Mouse (Mus musculus): Measurements from ENCODE around the gene Pax8. TPM values are rescaled to one million over a fixed set of nuclear protein-coding genes. Genes with fewer than 3 reads are reported as not detected.

Gene Pax8
- polyA plus RNA-seq, 1 experiment from 2014 or later, result 0.56 TPM

DNA sequence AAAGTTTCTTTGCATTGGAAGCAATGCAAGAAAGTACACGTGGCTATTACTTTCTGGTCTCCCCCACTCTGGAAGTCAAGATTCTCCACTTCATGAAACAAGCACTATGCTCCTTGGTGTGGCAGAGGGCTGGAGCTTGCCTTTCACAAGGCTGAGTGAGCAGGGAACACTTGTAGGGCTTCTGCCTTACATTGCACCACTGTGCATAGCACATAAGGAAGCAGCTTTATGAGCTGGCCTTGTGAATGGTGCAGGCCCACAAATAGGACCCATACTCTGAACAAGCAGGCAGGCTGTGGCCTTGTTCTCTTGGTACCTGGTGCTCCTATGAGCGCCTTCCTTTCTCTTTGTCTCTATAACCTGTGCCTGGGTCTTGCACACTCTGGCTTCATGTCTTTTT is 82.1 kb downstream of the Pax8 start:
- 87% methylated on average over 2 of the region's 2 CpGs for WGBS
- DNase-seq (ENCODE audit: extremely low spot score, low spot score), result no peak
- no peaks in the 10 kb centered on the region for H3K36me3 ChIP-seq (replicated peaks)
- no peaks in the 10 kb centered on the region for H3K9me3 ChIP-seq
- H3K4me1 ChIP-seq, result no peaks in the 10 kb centered on the region
- H3K27me3 ChIP-seq (ENCODE audit: poor library complexity, severe bottlenecking), result no peaks in the 10 kb centered on the region
- H3K4me3 ChIP-seq, result no peak overlapping the region
- H3K27ac ChIP-seq, result no peak overlapping the region

DNA sequence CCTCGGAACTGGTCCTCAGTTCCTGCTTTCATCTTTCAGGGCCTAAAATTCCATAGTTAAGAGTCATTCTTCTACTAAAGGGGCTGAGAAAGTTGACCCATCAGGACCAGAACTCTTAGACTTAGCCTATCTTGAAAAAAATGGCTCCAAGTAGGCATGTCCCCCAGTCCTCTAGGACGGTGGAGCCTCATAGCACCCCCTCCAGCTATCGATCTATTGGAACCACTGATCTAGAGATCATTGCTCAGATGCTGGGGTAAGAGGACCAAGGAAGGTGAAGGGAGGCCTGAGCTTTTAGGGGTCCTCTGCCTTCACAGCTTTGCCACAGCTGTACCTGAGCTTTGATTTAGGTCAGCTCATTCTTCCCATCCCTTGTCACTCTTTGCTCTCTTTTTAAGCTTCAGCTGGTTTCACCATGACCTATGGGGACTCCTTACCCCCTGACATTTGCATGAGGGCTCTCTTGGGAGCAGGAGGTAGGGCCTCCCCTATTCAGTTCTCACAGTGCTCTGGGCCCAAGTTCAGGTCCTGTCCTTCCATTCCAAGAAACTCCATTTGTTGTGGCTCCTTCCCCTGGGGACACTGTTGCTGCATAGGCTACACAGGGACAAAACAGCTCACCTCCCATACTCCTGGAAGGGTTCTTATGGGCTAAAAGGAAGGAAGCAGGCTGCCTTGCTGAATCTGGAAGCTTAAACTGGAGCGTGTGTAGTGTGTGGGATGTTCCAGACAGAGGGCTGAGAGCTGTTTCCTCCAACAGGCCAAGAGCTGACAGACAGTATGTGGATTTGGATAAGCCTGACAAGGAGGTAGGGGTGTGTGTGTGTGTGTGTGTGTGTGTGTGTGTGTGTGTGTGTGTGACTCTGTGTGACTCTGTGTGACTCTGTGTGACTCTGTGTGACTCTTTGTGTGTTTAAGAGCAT is 87.8 kb downstream of the Pax8 start:
- no peak overlapping the region for H3K27ac ChIP-seq
- no peaks in the 10 kb centered on the region for H3K9me3 ChIP-seq
- no peaks in the 10 kb centered on the region for H3K27me3 ChIP-seq (ENCODE audit: poor library complexity, severe bottlenecking)
- no peak overlapping the region for H3K4me3 ChIP-seq
- 94% methylated on average over 4 of the region's 4 CpGs for WGBS
- no peaks in the 10 kb centered on the region for H3K4me1 ChIP-seq
- no peak for DNase-seq (ENCODE audit: extremely low spot score, low spot score)
- no peaks in the 10 kb centered on the region for H3K36me3 ChIP-seq (replicated peaks)

- Histone ChIP-seq H3K36me3 (replicated peaks) (no peaks in the 10 kb centered on the region), H3K9me3 (no peaks in the 10 kb centered on the region), H3K27me3 (ENCODE audit: poor library complexity, severe bottlenecking) (no peaks in the 10 kb centered on the region), H3K27ac (no peak overlapping the region), H3K4me1 (no peaks in the 10 kb centered on the region), H3K4me3 (no peak overlapping the region)
- no peak for DNase-seq (ENCODE audit: extremely low spot score, low spot score)
- 94% methylated on average over 2 of the region's 2 CpGs for WGBS
Measured at GRCm38 (mm10) chr2:24386964-24387320, 88.5 kb downstream of the Pax8 start.

- Histone ChIP-seq H3K9me3 (no peaks in the 10 kb centered on the region), H3K4me1 (no peaks in the 10 kb centered on the region), H3K36me3 (replicated peaks) (no peaks in the 10 kb centered on the region), H3K4me3 (no peak overlapping the region), H3K27ac (no peak overlapping the region), H3K27me3 (ENCODE audit: poor library complexity, severe bottlenecking) (no peaks in the 10 kb centered on the region)
- no peak for DNase-seq (ENCODE audit: extremely low spot score, low spot score)
- WGBS, result 90% methylated on average over 21 of the region's 21 CpGs
Measured at GRCm38 (mm10) chr2:24386158-24386963, 89.0 kb downstream of the Pax8 start.

DNA sequence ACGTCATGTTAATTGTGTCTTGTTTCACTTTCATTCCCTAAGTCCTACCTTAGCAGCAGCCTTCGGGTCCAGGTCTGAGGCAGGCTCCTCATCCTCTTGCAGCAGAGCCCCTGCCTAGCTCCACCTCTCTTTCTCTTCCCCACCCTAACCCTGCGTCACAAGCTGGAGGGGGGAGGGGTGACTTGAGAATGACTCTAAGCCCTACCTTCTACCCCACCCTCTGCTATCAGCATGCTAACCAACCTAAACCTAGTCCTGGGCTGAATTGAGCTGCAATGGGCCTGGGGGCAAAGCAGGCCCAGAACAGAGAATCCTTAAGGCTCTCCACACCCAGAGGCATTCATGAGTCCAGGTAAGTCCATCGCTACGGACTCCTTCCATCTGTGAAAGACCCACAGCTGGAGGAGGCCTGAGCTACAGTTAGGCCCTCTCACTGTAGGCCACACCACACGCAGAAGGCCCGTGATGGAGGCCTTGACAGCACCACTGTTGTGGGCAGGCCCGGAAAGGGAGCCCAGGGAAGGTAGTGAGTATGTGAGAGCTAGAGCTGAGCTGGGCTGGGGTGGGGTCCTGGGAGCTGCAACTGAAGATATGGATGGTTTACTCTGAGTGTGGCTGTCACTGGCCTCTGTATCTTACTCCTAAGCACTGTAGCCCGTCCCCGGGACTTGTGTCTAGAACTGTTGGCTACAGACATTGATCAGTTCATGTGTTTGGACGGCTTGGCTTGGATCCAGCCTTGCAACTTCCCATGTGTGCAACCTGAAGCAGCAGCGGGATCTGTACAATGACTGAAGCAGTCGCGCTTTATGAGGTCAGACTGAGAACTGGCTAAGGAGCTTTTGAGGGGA is 90.1 kb downstream of the Pax8 start:
- 83% methylated on average over 14 of the region's 14 CpGs for WGBS
- no peaks in the 10 kb centered on the region for H3K9me3 ChIP-seq
- H3K4me1 ChIP-seq, result no peaks in the 10 kb centered on the region
- H3K27ac ChIP-seq, result no peak overlapping the region
- no peak overlapping the region for H3K4me3 ChIP-seq
- DNase-seq (ENCODE audit: extremely low spot score, low spot score), result no peak
- H3K27me3 ChIP-seq (ENCODE audit: poor library complexity, severe bottlenecking), result no peaks in the 10 kb centered on the region
- H3K36me3 ChIP-seq (replicated peaks), result no peaks in the 10 kb centered on the region

DNA sequence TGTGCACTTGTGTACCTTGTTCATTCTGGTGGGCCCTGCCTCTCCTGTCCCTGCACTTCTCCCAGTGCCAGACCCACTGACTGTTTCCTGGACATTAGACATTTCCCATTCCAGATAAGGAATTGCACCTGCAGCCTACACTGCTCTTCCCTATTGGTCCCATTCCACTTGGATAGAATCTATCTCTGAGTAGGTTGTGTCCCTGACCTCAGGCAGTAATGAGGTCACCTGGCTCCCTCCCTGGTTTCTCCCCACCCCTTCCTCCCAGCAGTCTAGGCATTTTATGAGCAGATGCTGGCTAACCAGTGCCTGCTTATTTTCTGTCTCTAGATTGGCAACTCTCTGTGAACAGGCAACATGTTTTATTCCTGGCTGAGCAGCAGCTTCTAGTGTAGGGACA is 91.0 kb downstream of the Pax8 start:
- H3K27me3 ChIP-seq (ENCODE audit: poor library complexity, severe bottlenecking), result no peaks in the 10 kb centered on the region
- H3K9me3 ChIP-seq, result no peaks in the 10 kb centered on the region
- no peak overlapping the region for H3K4me3 ChIP-seq
- DNase-seq (ENCODE audit: extremely low spot score, low spot score), result no peak
- H3K27ac ChIP-seq, result no peak overlapping the region
- H3K36me3 ChIP-seq (replicated peaks), result no peaks in the 10 kb centered on the region
- H3K4me1 ChIP-seq, result no peaks in the 10 kb centered on the region

GRCm38 (mm10) chr2:24383636-24384035 is 91.8 kb downstream of the Pax8 start:
- Histone ChIP-seq H3K36me3 (replicated peaks) (no peaks in the 10 kb centered on the region), H3K9me3 (no peaks in the 10 kb centered on the region), H3K4me3 (no peak overlapping the region), H3K4me1 (no peaks in the 10 kb centered on the region), H3K27me3 (ENCODE audit: poor library complexity, severe bottlenecking) (no peaks in the 10 kb centered on the region), H3K27ac (no peak overlapping the region)
- no peak for DNase-seq (ENCODE audit: extremely low spot score, low spot score)
- 80% methylated on average over 3 of the region's 3 CpGs for WGBS

DNA sequence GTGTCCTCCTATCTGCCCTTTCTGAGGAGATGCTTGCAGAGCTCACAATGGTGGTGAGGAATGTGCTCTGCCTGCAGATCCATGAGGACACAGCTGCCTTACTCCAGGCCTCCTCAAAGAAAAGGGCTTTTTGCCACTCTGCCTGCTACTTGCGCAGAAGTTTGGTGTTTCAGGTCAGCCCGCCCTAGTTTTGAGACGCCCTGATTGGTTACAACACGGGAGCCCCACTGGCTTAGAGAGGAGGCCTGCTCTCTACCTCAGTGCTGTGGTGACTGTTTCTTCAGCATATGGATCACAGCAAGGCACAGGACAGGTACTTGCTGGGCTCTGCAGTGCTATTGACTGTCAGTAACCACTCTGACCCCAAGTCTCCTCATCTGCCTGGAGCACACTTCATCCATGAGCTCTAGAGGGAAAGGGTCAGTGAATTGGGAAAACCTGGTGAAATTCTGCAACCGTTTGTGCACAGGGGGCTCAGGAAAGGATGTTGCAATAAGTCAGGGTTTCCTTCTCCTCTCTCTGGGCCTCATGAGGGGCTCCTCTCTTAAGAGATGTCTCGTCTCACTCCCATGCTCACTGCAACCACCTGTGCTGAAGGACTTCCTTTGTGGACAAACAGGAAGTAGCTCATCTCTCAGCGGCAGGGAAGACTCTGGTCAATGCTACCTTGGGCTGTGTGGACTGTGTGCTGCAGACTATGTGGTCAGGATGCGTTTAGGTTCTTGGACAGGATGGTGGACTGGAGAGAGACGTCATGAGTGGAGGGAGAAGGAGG is 92.8 kb downstream of the Pax8 start:
- H3K4me3 ChIP-seq, result no peak overlapping the region
- H3K4me1 ChIP-seq, result no peaks in the 10 kb centered on the region
- WGBS, result 81% methylated on average over 9 of the region's 9 CpGs
- no peak overlapping the region for H3K27ac ChIP-seq
- H3K36me3 ChIP-seq (replicated peaks), result no peaks in the 10 kb centered on the region
- H3K9me3 ChIP-seq, result no peaks in the 10 kb centered on the region
- no peak for DNase-seq (ENCODE audit: extremely low spot score, low spot score)
- no peaks in the 10 kb centered on the region for H3K27me3 ChIP-seq (ENCODE audit: poor library complexity, severe bottlenecking)

DNA sequence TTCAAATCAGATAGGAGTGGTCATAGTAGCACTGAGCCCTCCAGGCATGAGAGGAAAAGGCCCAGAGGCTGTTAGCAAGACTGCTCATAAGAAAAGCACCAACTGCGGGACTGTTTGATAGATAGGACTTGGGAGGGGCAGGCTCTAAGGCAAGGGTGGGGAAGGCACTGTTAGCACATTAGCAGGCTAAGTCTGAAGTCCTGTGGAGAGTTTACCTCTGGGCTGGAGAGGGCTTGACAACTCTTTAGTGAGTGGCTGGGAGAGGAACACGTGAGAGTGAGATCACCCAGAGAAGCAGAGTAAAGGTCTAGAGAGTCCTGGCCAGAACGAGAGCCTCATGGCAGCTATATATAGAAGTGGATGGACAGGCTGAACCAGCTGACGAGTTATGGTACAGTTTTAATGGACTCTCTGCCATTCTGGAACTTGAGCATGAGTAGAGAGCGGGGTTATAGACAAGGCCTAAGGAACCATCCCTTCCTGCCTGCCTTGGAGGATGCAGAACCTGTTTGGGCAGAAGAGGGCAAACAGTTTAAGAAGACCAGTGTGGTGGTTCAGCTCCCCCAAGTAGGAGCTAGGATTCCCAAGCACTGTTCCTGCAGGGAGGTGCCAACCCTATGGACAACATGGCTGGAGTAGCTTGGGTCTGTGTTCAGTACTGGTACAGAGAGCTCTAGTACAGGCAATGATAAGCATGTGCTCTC is 96.5 kb downstream of the Pax8 start:
- no peaks in the 10 kb centered on the region for H3K9me3 ChIP-seq
- no peaks in the 10 kb centered on the region for H3K4me1 ChIP-seq
- no peak overlapping the region for H3K4me3 ChIP-seq
- no peaks in the 10 kb centered on the region for H3K27me3 ChIP-seq (ENCODE audit: poor library complexity, severe bottlenecking)
- no peak overlapping the region for H3K27ac ChIP-seq
- no peak for DNase-seq (ENCODE audit: extremely low spot score, low spot score)
- H3K36me3 ChIP-seq (replicated peaks), result no peaks in the 10 kb centered on the region
- WGBS, result 80% methylated on average over 5 of the region's 5 CpGs

All from forebrain, embryonic 10.5 days (tissue).